8 mouse cellular contexts compared by ENCODE assay signal in the genomic region with DNA sequence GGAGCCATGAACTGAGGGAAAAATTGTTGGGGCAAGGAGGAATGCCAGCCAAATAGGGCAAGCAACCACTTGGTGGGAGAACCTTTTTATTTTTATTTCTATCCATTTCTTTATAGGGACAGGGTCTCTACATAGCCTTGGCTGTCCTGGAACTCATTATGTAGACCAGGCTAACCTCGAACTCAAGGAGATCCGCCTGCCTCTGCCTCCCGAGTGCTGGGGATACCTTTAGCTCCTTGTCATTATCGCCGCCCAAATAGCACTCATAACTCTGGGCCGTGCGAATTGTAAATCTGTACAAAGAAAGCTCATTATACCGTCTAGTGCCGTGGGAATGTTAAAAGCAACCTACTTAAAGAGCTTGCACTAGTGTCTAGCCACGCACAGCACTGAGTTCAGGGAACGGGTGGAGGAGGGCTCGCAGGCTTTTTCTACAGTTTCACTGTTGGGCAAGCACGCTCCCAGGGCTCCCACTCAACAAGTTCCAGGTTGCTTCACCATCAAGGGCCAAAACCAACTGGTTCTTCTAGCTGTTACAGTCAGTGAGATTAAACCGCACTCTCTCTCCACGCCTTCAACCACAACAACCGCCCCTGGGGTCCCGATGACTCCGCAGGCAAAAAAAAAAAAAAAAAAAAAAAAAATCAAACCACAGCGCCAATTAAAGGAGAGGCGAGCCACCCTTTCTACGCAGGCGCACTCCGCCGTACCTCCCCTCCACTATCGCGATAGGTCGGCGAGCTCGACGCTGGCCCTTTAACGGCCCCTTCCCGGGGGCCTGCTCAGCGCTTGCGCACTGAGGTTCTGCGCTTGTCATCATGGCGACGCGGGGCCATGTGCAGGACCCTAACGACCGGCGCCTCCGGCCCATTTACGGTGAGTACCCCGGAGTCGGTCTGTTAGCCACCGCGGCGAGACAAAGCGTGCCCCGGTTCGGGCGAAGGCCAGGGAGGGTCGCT. TPM values are rescaled to one million over a fixed set of nuclear protein-coding genes. Genes with fewer than 3 reads are reported as not detected.
DNase-seq lines count a peak whose midpoint lies in the region; ATAC-seq lines count a peak whose summit lies in the region.

Naa25 (plus strand) TSS at position 750 of the 959 bp plus-strand sequence.

- peak within 1 kb of the TSS; percentile 94 for H3K4me2 ChIP-seq in intestine, embryonic 14.5 days (ENCODE audit: low read length)

- H3K36me3 ChIP-seq in intestine, embryonic 14.5 days (ENCODE audit: control insufficient read depth, insufficient read depth, low read length), result 0 out of 2 replicates have a peak, but pooled peaks cover 5% of the 10 kb centered on the region

- H3K27ac ChIP-seq in intestine, embryonic 14.5 days (ENCODE audit: low read depth), result peak within 1 kb of the TSS; percentile 86

- no peaks in the 10 kb centered on the region for H3K9me3 ChIP-seq in intestine, embryonic 14.5 days (ENCODE audit: control insufficient read depth, low read length)

- intact Hi-C loops in left cerebral cortex, postnatal 14 days (cut with DNase I), result no loop called here

- peak; percentile 92 for ATAC-seq in intestine, embryonic 14.5 days (replicated peaks; ENCODE audit: low FRiP score, low TSS enrichment, low read depth)

- H3K4me1 ChIP-seq in intestine, embryonic 14.5 days (replicated peaks; ENCODE audit: control insufficient read depth, insufficient read depth, low read length), result peaks cover 12% of the 10 kb centered on the region; the same call in 1 of the 2 replicates

- H3K9ac ChIP-seq in intestine, embryonic 14.5 days (ENCODE audit: low read length), result peak within 1 kb of the TSS; percentile 61

- H3K27me3 ChIP-seq in intestine, embryonic 14.5 days (replicated peaks; ENCODE audit: control insufficient read depth, insufficient read depth, low read length), result no peaks in the 10 kb centered on the region

- peak within 1 kb of the TSS; percentile 98 for H3K4me3 ChIP-seq in intestine, embryonic 14.5 days (ENCODE audit: low read depth, low read length)

- WGBS in intestine, embryonic 14.5 days, result 12% methylated on average over 53 of the region's 53 CpGs

- DNase-seq in adrenal gland, adult 18-20 months (ENCODE audit: low spot score in 2 of 2), result peak; percentile 93 to 94
- peak; percentile 99 for DNase-seq in embryo, embryonic 11 days
- peak; percentile 94 for DNase-seq in gastrocnemius, postnatal 25 days
- peak; percentile 96 for DNase-seq in intestine, embryonic 14.5 days (ENCODE audit: low spot score)
- DNase-seq in left cerebral cortex, postnatal 14 days (ENCODE audit: low spot score in 2 of 2), result peak; percentile 96 to 97
- peak; percentile 98 for DNase-seq in mesoderm, embryonic 11.5 days (ENCODE audit: low read depth, low spot score)
- peak; percentile 89 to 90 for DNase-seq in right cerebral cortex, postnatal 36 days (ENCODE audit: low spot score in 2 of 2)
- peak; percentile 93 for DNase-seq in yolk sac, embryonic 10.5 days (ENCODE audit: low spot score)

RNA-seq across cellular contexts. Expression of gene Naa25, which starts in this region (rescaled TPM):
- total RNA-seq in adrenal gland, adult 18-20 months (2021), result 10 to 100 TPM; 38.8 to 40.4 TPM
- 10 to 100 TPM; 23.2 to 23.8 TPM for total RNA-seq in gastrocnemius, postnatal 25 days (2021)
- polyA plus RNA-seq in intestine, embryonic 14.5 days (2014; fragmentation: Nextera tagmentation; extraction: Ambion mirVana), result 47.4 and 53.2 TPM in 2 replicates
- total RNA-seq in left cerebral cortex, postnatal 14 days (2021), result 10 to 100 TPM; 45.8 to 48.0 TPM

Comparison
In these comparisons a context has a peak if more than half of its experiments do, and no peak if none do; other contexts are left out.
1. Peak in every context shown above with its lines: DNase-seq, ATAC-seq, H3K4me3 ChIP-seq and H3K27ac ChIP-seq.